Mouse (Mus musculus) urinary bladder, postnatal 4 days (tissue): Measurements from ENCODE around the gene Wnt8b.
"Not testable (repeated sequence)": the region's sequence is repeated elsewhere in the genome, so short reads cannot be mapped to it uniquely, and the experiment has no call there.

Experiments
- DNase-seq, 2 experiments: peaks; one replicate each; pipeline ENCODE4 v3.0.0; 2021 to 2022; ENCODE audit warnings: low spot score in 2 of 2

Wnt8b gene

DNA sequence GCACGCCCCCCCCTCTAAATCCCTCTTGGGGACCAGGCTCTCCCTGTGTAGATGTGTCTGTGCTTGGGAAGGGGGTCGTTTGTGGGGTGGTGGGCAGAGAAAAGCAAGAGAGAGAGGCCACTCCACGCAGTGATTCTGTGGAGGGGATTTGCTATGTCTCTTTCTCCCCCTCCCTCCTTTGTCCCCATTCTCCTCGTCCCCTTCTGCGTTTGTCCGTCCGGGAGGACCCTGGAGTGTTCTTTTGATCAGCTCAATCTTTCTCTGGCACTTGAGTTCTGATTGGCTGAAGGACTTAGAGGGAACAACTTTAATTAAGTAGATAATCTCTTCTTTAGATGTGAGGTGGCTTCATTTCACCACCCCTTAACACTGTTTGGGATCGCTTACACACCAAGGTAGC lies at the start of gene Wnt8b:
Gene Wnt8b (plus strand): TSS at position 345 of the 400 bp plus-strand sequence.
- no peak for DNase-seq

DNA sequence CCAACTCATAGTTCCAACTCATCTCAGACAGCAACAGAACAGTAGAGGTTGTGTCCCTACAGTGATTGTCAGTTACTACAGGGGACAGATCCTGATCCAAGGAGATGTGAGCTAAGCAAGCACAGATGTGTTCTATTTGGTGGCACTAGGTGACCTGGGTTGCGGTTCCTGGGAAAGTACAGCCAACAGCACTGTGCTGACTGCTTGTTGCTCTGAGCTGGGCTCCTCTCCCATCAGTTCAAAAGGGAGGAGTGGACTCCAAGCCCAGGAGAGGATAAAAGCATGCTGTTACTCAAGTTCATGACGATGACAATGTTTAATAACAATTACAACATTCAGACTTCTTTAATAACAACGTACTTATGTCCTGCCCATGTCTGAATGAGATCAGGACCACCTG lies 47.5 kb upstream of the Wnt8b start:
- DNase-seq: no peak

DNA sequence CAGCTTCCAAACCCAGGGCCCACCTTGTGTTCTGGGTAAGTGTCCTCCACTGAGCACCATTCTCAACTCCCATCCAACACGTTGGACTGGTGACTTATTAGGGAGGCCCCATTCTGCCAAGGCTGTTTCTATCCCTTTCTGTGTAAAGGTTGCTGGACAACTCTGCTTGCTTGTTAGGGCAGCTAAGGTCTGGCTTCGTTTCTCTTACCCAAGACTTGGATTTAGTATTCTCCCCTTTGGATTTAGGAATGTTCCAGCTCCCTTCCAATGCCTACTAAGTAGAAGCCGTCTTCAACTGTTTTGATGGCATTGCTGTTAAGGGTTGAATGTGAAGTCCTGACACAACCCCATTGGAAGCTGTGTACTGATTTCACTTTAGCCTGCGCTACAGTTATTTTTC lies 45.3 kb upstream of the Wnt8b start:
- DNase-seq: no peak

DNA sequence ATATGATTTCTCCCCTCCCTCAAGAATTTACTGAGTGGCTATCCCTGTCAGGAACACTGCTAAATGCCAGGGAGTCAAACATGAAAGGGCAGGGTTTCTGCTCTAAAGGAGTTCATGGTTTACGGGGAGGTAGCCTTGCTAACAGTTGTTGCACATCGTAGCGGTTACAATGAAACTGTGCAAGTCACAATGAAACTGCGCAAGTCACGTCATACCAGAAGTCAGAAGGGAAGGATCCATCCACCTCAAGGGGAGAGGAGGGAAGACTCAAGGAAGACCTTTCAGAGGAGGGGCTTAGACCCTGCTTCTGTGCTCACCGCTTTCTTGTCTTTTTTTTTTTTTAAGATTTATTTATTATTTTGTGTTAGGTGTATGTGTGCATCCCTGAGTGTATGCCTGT lies 38.4 kb upstream of the Wnt8b start:
- DNase-seq: no peak

DNA sequence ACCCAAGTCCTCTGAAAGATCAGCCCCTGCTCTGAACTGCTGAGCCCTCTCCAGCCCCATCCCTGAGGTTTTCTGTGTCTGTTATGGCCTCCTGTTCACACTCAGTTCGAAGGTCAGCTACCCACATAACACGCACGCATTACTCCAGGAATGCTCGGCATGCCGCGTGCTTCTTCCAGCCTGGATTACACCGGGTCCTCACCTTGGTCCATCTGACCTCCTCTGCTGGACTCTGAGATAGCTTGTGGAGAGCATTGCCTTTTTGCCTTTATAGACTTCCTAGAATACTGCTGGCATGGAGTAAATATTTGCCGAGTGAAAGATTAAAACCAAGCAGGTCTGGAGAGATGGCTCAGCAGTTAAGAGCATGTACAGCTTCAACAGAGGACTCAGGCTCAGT lies 37.9 kb upstream of the Wnt8b start:
- DNase-seq: no peak

DNA sequence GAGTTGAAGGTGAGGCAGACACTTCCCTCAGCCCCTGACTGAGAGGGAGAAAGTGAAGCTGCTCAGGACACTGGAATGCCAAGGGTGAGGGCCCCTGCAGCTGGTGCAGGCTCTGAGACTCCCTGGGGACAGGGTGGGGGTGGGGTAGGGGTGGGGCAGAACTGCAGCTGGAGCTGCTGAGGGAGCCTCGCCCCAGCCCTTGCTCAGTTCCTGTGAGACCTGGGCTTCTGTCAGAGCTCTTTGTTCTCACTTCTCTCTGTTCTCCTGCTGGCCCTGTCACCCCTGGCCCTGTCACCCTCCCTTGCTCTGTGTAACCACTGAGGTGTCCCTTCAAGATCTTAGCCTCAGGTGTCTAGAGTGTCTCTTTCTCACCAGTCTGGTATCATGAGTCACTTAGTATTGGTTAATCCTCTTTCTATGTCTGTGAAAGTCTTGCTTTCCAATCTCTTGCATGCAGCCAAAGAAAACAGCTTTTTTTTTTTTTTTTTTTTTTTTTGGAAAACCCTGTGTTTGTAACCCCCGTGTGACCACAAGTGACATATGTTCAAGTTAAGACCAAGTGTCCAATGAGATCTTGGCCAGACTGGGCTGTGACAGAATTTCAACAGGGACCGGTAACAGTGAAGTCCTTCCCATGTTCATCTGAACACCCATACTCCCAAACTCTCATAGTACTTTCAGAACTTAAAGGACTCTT lies 35.8 kb upstream of the Wnt8b start:
- DNase-seq: no peak

DNA sequence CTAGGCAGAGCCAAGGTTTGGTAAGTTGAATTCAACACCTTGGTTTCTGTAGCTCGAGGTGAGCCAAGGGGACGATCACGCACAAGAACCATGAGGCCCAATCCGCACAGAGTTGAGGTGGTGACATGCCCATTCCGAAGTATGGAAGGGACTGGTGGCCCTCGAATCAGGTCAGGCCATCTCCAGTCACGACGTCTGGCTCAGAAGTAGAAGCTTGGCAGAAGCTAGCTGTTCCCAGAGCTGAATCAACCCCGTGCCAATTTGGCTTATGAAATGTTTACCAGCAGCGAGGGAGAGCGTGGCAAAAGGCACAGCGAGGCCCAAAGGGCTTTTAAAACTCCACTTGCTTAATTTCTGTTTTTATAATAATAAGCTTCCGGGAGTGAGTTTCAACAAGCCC lies 34.6 kb upstream of the Wnt8b start:
- DNase-seq: no peak

DNA sequence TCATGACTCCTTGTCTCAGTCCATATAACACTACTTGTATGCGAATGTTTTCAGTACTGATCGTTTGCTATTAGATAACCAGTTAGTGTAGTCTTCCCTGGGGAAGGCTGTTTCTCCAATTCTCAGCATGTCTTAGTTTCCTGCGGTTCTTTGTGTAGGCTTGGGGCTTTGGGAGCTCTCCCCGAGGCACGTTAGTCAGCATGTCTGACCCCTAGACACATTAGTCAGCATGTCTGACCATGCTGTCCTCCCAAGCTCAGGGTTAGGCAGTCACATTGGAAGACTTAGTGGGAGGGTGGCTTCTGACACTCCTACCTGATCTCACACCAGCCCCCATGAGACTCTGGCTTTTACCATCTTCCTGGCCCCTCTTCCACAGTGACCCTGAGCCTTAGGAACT lies 32.8 kb upstream of the Wnt8b start:
- no peak for DNase-seq

DNA sequence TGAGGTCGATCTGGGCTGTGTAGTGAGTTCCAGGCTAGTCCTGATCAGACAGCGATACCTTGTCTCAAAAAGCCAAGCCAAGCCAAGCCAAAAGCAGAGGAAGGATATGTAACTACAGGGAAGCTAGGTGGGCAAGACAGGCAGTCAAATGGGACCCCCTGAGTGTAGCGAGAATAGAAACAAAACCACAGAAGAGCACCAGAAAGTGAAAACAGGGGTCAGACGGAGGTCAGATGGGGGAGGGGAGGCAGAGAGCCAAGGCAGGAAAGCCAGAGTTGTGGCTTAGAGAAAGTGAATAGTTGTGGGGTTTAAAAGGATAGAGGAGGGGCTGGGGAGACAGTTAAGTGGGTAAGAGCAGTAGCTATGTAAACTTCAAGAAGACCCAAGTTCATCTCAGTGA lies 31.8 kb upstream of the Wnt8b start:
- no peak for DNase-seq

DNA sequence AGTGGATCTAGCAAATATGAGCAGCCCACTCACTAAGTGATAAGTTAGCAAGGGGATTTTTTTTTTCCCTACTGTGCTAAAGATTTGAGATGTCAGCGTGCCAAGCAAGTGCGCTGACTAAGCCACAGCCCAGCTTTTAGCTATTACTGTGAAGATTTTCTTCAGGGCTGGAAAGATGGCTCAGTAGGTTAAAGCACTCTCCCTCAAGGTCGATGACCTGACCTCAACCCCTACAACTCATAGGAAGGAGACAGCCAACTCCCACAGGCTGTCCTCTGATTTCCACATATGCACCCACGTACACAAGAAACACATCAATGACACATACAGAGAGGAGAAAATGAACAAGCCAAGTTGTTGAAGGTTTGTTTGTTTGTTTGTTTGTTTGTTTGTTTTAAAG lies 31.1 kb upstream of the Wnt8b start:
- no peak for DNase-seq

DNA sequence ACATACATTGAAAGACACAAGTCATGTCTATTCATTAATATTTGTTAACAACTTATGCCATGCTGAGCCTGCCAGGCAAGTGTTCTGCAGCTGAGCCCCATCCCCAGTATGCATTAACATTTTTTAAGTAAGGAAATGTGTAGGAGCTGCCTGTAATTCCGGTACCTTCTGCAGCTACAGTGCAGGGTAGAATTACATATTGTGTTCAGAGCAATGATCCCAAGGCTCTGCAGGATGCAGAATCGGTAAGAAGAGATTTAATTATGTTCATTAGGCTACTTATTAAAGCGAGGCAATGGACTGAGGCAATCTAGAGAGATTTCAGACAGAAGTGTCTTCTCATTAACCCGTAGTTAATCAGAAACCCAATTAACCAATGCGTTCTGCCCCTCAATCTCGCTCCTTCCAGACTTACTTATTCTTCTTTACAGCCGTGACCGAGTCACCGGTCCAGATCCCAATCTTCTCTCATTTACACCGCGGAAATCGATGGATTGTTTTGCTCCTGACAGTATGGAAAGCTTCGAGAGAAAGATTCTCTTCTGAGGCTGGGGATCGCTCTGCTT lies 27.2 kb upstream of the Wnt8b start:
- DNase-seq: not testable (repeated sequence)

DNA sequence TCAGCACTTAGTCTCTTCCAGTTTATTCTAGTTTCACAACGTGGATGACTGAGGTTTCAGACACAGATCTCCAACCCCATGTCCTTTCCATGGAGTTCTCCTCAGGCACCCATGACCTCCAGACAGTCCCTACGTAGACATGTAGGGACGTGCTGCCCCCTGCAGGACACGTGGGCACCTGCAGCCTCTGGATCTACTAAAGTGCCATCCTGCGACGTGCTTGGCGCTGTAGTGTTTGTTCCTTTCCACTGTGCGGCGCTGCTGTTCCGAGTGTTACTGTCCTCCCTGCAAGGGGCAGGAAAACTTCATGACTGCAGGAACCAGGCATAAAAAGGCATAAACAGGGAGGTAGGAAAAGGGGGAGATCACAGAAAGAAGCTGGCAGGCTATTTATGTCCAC lies 19.1 kb upstream of the Wnt8b start:
- peak; percentile 72 to 86 for DNase-seq

DNA sequence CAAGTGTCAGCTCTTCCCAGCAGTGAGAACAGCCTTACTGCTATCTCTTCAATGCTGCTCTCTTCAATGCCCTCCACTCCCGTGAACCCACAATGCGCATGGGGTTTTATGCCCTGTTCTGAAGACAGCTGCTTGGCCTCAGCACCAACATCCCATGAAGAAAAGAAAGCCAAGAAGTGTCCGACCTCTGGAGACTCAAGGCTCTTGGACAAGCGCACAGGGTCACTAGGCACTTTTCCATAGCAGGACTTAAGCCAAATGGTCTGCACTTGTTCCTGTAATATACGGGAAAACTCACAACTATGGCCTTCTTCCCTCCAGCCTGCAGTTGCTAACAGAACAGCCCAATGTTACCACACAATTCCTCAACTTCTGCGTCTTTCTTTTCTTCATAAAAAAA lies 18.0 kb upstream of the Wnt8b start:
- DNase-seq: no peak

DNA sequence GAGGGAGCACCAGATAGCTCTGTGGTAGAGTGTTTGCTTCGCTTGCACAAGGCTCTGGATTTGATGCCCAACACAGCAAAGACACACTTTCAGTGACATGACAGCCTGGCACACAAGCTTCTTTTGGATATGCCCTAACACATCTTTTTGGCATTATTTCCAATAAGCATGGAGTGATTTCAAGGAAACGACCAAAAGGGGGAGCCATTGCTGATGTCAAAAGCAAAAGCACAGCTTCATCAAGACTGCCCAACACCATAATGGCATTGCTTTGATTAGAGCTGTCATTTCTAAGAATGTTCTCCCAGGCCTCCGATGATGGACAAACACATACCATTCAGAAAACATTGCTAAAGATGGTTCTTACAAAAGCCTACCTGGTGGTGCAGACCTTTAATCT lies 16.7 kb upstream of the Wnt8b start:
- DNase-seq: no peak

DNA sequence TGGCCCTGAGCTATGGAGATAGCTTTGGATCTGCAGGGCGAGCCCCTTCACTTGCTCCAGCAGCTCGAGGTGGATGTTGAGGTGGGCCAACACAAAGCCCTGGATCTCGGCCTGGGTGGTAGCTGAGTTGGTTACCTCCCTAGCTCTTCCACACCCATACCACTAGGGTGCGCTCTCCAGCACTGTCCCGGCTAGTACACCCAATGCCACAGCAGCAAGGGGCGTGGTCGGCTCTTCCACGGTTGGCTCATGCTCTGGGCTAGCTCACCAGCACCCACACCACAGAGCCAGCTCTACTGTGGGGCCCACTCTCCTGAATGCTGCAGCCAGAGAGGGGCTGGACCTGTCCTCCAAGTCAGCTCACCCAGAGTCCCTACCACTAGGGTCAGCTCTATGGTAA lies 6.0 kb upstream of the Wnt8b start:
- DNase-seq: no peak

DNA sequence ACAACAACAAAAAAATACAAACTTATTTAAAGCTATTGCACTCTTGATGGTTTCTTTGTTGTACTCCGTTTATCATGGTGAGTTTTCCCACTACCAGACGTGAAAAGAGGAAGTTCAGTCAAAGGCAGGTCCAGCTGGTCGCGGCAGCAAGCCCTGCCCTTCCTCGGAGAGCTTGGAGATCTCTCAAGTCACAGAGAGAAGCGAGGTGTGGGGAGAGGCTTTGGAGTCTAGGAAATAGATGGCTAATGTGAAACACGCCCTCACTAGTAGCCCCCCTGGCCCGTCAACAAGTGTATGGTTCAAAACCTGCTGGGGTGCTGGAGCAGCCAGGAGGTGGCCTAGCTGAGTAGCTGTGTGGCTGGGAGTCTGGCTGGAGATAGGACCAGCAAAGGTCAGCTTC lies 3.2 kb downstream of the Wnt8b start:
- no peak for DNase-seq

DNA sequence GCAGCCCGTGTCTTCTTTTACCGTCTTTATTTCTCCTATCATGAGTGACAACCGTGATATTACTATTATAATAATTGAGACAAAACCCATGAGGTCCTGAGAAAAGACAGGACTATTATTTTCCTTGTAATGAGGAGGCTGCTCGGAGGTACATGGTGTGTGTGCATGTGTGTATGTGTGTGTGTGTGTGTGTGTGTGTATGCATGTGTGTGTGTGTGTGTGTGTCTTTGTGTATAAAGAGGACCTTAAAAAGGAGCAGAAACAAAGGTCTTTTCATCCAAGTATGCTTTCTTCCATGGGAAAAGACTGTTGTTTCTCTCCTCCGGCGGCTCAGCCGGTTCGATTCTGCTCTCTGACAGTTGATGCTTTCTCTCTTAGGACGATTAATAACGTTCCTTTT lies 3.7 kb downstream of the Wnt8b start:
- no peak for DNase-seq

DNA sequence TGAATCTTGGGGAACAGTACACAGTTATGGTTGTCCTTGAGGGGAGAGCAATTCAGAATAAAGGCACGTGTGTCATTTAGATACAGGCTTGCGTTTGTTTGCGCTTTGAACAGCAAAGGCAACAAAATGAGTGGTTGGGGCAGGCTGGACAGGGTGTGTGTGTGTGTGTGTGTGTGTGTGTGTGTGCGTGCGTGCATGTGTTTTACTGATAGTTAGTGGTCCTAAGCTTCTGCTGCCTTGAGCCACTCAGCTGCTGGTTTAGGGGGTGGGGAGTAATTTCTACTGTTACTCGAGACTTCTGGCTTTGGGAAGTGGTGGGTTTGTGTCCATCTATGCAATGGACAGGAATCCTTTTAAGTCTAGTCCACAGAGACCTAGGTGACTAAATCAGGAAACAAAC lies 5.7 kb downstream of the Wnt8b start:
- DNase-seq: no peak

DNA sequence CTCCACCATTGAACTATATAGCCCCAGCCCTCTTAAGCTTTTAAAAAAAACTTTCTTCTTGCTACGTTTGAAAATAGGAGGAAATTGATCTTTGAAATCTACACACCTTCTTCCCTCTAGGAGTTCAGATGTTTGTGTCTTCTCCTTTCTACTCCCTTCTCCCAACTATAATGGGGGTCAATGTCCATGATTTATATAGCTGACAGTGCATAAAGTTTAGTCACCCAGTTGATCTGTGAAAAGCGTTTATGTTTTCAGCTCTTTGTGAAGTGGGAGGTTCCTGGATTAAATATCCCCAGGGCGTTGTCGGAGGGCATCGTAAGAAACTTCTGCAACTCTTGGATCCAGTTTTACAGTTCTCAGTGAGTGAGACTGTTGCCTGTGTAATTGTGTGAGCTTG lies 7.0 kb downstream of the Wnt8b start:
- DNase-seq: no peak

DNA sequence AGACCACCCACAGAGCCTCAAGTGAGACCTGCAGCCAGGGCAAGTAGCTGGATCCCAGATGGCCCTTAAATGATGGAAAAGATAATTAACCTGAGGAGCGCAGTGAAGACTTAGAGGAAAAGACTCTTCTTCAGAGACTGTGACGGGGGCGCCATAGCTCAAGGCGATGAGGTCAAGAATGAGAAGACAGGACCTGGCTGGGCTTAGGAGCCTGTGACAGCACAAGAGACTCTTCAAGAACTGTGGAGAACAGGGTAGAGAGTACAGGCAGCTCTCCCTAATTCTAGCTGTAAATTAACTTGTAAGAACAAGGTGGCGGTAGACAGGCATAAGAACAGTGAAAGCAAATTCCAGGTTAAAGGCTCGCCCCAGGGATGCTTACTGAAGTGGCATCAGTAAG lies 8.7 kb downstream of the Wnt8b start:
- no peak for DNase-seq

DNA sequence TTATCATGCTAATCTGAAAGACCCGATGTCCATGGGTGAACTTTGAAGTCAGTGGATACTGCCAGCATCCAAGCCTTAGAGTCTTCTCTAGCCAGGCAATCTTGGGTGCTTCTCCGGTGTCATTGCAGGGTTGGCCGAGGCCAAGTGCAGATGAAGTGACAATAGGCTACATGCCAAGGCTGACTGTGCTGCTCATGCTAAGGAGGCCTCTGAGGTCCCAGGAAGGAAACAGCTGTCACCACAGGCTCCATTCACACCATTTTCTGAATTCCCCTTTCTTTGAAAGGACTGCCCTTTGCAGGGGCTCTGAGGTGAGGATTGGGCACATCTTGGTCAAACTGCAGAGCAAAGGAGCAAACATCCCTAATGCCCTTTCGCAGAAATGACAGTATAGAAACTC lies 9.5 kb downstream of the Wnt8b start:
- DNase-seq: no peak

DNA sequence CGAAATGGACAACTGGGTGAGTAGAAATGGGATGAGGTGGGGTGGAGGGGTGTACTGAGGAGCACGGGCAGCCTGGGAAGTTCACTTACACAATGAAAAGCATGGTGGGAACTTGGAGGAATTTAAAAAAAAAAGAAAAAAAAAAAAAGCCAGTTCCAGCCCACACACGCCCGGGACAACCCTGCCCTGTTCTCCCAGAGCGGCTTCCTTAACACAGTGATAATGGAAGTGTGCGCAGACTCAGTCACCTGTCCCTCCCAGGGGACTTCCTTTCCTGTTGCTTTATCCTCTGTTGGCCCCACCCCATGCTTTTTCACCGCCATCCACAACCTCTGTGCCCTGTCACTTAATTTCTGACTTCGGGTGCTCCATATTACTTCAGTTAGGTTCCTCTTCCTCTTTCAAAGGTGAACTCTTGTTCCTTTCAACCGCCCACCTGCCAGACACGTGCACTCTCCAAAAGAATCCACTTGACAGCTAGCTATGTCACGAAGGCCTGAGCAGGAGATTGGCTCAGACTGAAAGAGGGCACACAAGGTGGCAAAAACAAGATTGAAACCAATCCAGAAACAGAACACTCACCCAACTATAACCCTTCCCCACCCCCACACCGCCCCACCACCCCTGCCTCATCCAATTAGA lies 17.4 kb downstream of the Wnt8b start:
- DNase-seq: no peak

DNA sequence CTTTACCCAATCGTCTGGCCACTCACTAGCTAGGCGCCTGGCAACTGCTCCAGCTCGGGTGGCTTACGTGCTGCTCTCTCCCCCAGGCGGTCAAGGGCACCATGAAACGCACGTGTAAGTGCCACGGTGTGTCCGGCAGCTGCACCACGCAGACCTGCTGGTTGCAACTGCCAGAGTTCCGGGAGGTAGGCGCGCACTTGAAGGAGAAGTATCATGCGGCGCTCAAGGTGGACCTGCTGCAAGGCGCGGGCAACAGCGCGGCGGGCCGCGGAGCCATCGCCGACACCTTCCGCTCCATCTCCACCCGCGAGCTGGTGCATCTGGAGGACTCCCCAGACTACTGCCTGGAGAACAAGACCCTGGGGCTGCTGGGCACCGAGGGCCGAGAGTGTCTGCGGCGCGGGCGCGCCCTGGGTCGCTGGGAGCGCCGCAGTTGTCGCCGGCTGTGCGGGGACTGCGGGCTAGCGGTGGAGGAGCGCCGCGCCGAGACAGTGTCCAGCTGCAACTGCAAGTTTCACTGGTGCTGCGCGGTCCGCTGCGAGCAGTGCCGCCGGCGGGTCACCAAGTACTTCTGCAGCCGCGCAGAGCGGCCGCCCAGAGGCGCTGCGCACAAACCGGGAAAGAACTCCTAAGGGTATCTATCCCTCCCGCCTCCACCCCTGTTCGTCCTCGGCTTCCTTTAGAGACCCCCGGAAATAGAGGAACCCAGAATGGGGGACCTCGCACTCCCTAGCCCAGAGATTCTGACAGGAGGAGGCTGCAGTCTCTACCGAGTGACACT lies 18.4 kb downstream of the Wnt8b start:
- no peak for DNase-seq
